Mouse (Mus musculus): ENCODE measurements around the gene Dppa4.

The Dppa4 gene

GRCm38 (mm10) chr16:48326903-48327302 is 43.4 kb downstream of the Dppa4 start:
- peak; percentile 48 for DNase-seq

GRCm38 (mm10) chr16:48328420-48328819 is 44.9 kb downstream of the Dppa4 start:
- DNase-seq = no peak

DNA sequence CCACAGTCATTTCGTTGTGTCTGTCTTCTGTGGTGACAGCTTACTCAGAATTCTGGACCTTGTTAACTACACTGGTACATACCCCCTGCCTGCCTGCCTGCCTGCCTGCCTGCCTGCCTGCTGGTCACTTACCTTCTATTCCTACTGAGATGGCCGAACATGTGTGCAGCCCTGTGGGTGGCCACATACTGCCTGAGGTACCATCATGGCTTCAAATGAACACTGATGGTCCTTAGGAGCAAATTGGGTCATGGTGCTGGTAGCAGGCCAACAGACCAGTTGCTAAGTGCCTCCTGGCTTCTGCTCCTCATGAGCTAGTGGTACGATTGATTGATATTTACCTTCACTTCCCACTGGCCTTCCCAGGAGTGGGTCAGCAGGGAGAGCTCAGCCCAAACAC is 48.3 kb downstream of the Dppa4 start:
- peak; percentile 96 for DNase-seq

DNA sequence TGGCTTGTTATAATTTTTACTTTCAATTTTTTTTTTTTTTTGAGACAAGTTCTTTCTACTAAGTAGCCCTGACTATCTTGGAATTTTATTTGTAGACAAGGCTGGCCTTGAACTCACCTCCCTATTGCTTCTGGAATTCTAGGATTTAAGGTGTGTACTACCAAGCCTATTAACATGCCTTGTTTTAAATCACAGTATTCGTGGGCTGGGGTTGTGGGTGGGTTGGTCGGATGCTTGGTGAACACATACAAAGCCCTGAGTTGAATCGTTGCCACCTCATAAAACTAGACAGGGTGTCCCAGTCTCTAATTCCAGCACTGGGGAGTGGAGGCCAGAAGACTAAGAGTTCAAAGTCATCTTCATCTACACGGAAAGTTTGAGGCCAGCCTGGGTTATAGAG is 51.8 kb downstream of the Dppa4 start:
- no peak for DNase-seq

Measured in cerebellum, adult 11-12 months (tissue).